Comparison of ENCODE assay signal across 20 mouse cellular contexts in genomic region chr14:72980761-72981160, GRCm38 (mm10).
A peak's percentile ranks its signal among the peaks of the same experiment; 100 is the strongest.
DNase-seq lines count a peak whose midpoint lies in the region; ATAC-seq and TF ChIP-seq lines count a peak whose summit lies in the region.
"Had no signal": no experiment of that assay in that cellular context is flagged by ENCODE, and none has a peak within 500 bp of the region (broad histone marks: within the 10 kb centered on the region; RNA-seq: fewer than 3 reads in every experiment).

No protein-coding gene starts in this region.

- no peak for TF ChIP-seq CTCF in bone marrow macrophage, adult 2 months (IDR thresholded peaks at IDR 0.05; ENCODE audit: low read depth, low read length)

- H3K4me2 ChIP-seq in embryonic facial prominence, embryonic 14.5 days (ENCODE audit: low read depth, low read length), result no peak overlapping the region
- no peak overlapping the region for H3K4me2 ChIP-seq in myocyte (ENCODE audit: low read depth)
- H3K4me2 ChIP-seq: embryonic facial prominence, embryonic 12.5 days; kidney, embryonic 15.5 days; liver, embryonic 11.5 days had no signal

- H3K36me3 ChIP-seq in embryonic facial prominence, embryonic 14.5 days (ENCODE audit: control insufficient read depth, insufficient read depth, low read length), result no peaks in the 10 kb centered on the region
- H3K36me3 ChIP-seq in embryonic facial prominence, embryonic 10.5 days (replicated peaks), result no peaks in the 10 kb centered on the region
- no peaks in the 10 kb centered on the region for H3K36me3 ChIP-seq in myocyte (ENCODE audit: control insufficient read depth, insufficient read depth)
- H3K36me3 ChIP-seq: embryonic facial prominence, embryonic 12.5 days; hindbrain, embryonic 10.5 days; kidney, embryonic 15.5 days had no signal

- no peak for ATAC-seq in embryonic facial prominence, embryonic 14.5 days (ENCODE audit: low read depth)
- ATAC-seq: forebrain, embryonic 14.5 days; hindbrain, postnatal 0 days; intestine, postnatal 0 days; midbrain, embryonic 16.5 days had no signal

- H3ac ChIP-seq in myocyte (ENCODE audit: control insufficient read depth, insufficient read length), result no peak overlapping the region

- no peaks in the 10 kb centered on the region for H3K4me1 ChIP-seq in embryonic facial prominence, embryonic 14.5 days (ENCODE audit: control insufficient read depth, insufficient read depth, low read length)
- peaks cover 4% of the 10 kb centered on the region; the same call in 1 of the 2 replicates for H3K4me1 ChIP-seq in embryonic facial prominence, embryonic 10.5 days
- peaks cover 19% of the 10 kb centered on the region for H3K4me1 ChIP-seq in bone marrow macrophage, adult 2 months (ENCODE audit: control insufficient read depth, insufficient read depth, low read length)
- H3K4me1 ChIP-seq: embryonic facial prominence, embryonic 12.5 days had no signal

- no peak overlapping the region for H3K27ac ChIP-seq in embryonic facial prominence, embryonic 14.5 days (replicated peaks; ENCODE audit: low read depth, low read length)
- no peak overlapping the region for H3K27ac ChIP-seq in embryonic facial prominence, embryonic 10.5 days (replicated peaks)
- peak overlapping the region; percentile 61 for H3K27ac ChIP-seq in bone marrow macrophage, adult 2 months (ENCODE audit: insufficient read depth, low read depth, low read length)
- H3K27ac ChIP-seq: embryonic facial prominence, embryonic 12.5 days; hindbrain, embryonic 10.5 days; hindbrain, postnatal 0 days; kidney, embryonic 15.5 days had no signal

- H3K9me3 ChIP-seq in embryonic facial prominence, embryonic 14.5 days (ENCODE audit: control insufficient read depth, low read length), result no peaks in the 10 kb centered on the region
- H3K9me3 ChIP-seq in embryonic facial prominence, embryonic 10.5 days, result no peaks in the 10 kb centered on the region
- H3K9me3 ChIP-seq: embryonic facial prominence, embryonic 12.5 days; hindbrain, embryonic 10.5 days; kidney, embryonic 15.5 days had no signal

- DNase-seq in embryonic facial prominence, embryonic 14.5 days (ENCODE audit: low spot score), result peak; percentile 23
- DNase-seq in embryonic facial prominence, embryonic 10.5 days (ENCODE audit: low spot score), result no peak
- DNase-seq in layer of hippocampus, adult 9-11 months, result peak; percentile 37
- DNase-seq in layer of hippocampus, adult 8-10 months (ENCODE audit: low spot score in 2 of 2), result no peak
- DNase-seq in right cerebral cortex, postnatal 25 days, result no peak
- no peak for DNase-seq in kidney, postnatal 25 days
- DNase-seq: cerebellum, adult 8-10 months; gastrocnemius, postnatal 36 days; lung, adult 18-20 months; thymus, adult 2 months had no signal

- no peaks in the 10 kb centered on the region for H3K27me3 ChIP-seq in embryonic facial prominence, embryonic 14.5 days (replicated peaks; ENCODE audit: control insufficient read depth, insufficient read depth, low read length)
- no peaks in the 10 kb centered on the region for H3K27me3 ChIP-seq in embryonic facial prominence, embryonic 10.5 days (replicated peaks; ENCODE audit: low read depth, poor library complexity, severe bottlenecking)
- H3K27me3 ChIP-seq in myocyte (ENCODE audit: control insufficient read depth, insufficient read depth, insufficient read length), result no peaks in the 10 kb centered on the region
- H3K27me3 ChIP-seq: embryonic facial prominence, embryonic 12.5 days; kidney, embryonic 15.5 days had no signal

- TF ChIP-seq POLR2A in bone marrow macrophage, adult 2 months (IDR thresholded peaks at IDR 0.05; ENCODE audit: borderline replicate concordance, low read depth, low read length), result no peak
- TF ChIP-seq POLR2A in myocyte (IDR thresholded peaks at IDR 0.05; ENCODE audit: insufficient read length, low read depth), result no peak

- no peaks in the 10 kb centered on the region for H3K79me2 ChIP-seq in myocyte (ENCODE audit: control insufficient read depth, insufficient read depth)

- H3K4me3 ChIP-seq in embryonic facial prominence, embryonic 14.5 days (ENCODE audit: low read depth, low read length), result no peak overlapping the region
- H3K4me3 ChIP-seq in embryonic facial prominence, embryonic 10.5 days, result no peak overlapping the region
- no peak overlapping the region for H3K4me3 ChIP-seq in bone marrow macrophage, adult 2 months (ENCODE audit: insufficient read depth, low read length)
- no peak overlapping the region for H3K4me3 ChIP-seq in myocyte
- H3K4me3 ChIP-seq: embryonic facial prominence, embryonic 12.5 days; hindbrain, embryonic 10.5 days; kidney, embryonic 15.5 days had no signal

- WGBS in embryonic facial prominence, embryonic 14.5 days, result 61% methylated on average over 3 of the region's 3 CpGs
- 74% methylated on average over 3 of the region's 3 CpGs for WGBS in embryonic facial prominence, embryonic 10.5 days

- no peak overlapping the region for H3K9ac ChIP-seq in embryonic facial prominence, embryonic 14.5 days (ENCODE audit: low read depth, low read length)
- H3K9ac ChIP-seq: embryonic facial prominence, embryonic 12.5 days; kidney, embryonic 15.5 days had no signal

TF ChIP-seq in myocyte, 11 proteins besides CTCF, POLR2A, EP300 and RAD21:
- TF ChIP-seq MYOG (IDR thresholded peaks at IDR 0.05; ENCODE audit: control insufficient read depth in 1 of 3, insufficient read depth in 1 of 3, insufficient read length in 2 of 3, low read depth in 2 of 3) (peak in 1 of 3 experiments; percentile 44), TCF3 (IDR thresholded peaks at IDR 0.05; ENCODE audit: insufficient read length, low read depth) (no peak), E2F4 (IDR thresholded peaks at IDR 0.05; ENCODE audit: insufficient read depth) (no peak), USF1 (IDR thresholded peaks at IDR 0.05; ENCODE audit: low read depth) (peak; percentile 49), MYOD1 (IDR thresholded peaks at IDR 0.05; ENCODE audit: control insufficient read depth in 1 of 3, insufficient read length in 2 of 3, low read depth in 2 of 3) (peak in 2 of 3 experiments; percentile 44 to 46), POLR2AphosphoS2 (IDR thresholded peaks at IDR 0.05; ENCODE audit: insufficient read length, low read depth) (no peak), SRF (IDR thresholded peaks at IDR 0.05; ENCODE audit: control insufficient read depth, insufficient read length, low read depth) (no peak), CEBPB (IDR thresholded peaks at IDR 0.05; ENCODE audit: insufficient read depth, poor library complexity, severe bottlenecking) (peak; percentile 64), MAX (IDR thresholded peaks at IDR 0.05; ENCODE audit: low read depth) (no peak), TCF12 (IDR thresholded peaks at IDR 0.05; ENCODE audit: insufficient read depth, poor library complexity, severe bottlenecking) (no peak), REST (IDR thresholded peaks at IDR 0.05; ENCODE audit: insufficient read depth, insufficient read length) (no peak)

Comparison
In these comparisons a context has a peak if more than half of its experiments do, and no peak if none do; other contexts are left out.
1. DNase-seq: peak in embryonic facial prominence, embryonic 14.5 days (single experiment) and layer of hippocampus, adult 9-11 months (single experiment); none in embryonic facial prominence, embryonic 10.5 days (single experiment), layer of hippocampus, adult 8-10 months (0 of 2), right cerebral cortex, postnatal 25 days (single experiment) and kidney, postnatal 25 days (0 of 2).